Mouse (Mus musculus) thymus, postnatal 10 days (tissue): ENCODE results near the gene Cebpa.

ENCODE experiments used
- DNase-seq, 2 experiments: peaks; one replicate each; pipeline ENCODE4 v3.0.0; 2021; ENCODE audit warnings: low spot score in 2 of 2

The Cebpa gene

DNA sequence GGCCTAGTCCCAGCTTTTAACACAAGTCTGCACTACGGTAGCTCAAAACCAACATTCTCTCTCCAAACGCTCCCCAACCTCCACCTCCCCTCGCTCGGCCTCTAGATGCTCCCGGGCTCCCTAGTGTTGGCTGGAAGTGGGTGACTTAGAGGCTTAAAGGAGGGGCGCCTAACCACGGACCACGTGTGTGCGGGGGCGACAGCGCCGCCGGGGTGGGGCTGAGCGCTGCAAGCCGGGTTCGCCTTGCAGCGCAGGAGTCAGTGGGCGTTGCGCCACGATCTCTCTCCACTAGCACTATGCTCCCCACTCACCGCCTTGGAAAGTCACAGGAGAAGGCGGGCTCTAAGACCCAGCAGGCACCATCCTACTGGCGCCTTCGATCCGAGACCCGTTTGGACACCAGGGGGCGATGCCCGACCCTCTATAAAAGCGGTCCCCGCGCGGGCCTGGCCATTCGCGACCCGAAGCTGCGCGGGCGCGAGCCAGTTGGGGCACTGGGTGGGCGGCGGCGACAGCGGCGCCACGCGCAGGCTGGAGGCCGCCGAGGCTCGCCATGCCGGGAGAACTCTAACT, at the start of gene Cebpa:
Cebpa (plus strand) TSS at position 453 of the 573 bp plus-strand sequence.
- DNase-seq = peak; percentile 59 to 75

DNA sequence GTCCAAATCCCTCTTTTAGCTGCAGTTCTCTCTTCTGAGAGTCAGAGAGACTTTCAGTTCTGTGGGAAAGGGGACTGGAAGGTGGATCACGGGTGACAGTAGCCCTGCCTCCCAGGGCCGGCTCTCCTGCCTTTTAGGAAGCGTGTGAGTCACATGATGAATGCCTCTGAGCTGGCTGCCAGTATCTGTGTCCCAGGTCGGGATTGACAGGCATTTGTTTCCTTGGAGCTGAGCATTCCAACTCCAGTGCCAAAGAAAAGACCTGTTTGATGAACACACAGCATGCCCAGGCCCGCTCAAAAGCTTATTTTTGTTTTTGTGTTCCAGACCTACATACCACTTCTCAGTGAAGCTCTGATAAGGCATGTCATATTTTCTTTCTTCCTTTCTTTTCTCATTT, 42.4 kb upstream of the Cebpa start:
- DNase-seq = no peak

DNA sequence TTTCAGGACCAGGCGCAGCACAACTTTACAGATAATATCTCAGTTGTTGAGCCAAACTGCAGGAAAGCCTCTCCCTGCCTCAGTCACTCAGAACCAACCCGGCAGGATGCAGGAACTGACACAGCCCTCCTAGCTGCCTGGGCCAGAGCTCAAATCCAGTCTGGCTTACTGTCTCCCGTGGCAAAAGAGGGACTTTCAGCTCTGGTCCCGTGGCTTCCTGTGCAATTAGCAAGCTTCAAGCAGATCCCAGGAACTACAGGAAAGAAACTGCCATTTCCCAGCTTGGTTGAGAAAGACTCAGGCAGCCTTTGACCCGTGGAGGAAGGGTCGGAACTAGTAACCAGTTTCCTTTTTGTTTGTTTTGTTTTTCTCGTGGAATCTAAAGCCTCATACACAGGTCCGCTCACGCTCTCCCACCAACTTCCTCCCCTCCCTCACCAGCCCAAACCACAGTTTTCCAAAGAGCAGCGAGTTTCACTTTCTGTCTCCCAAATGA, 38.2 kb upstream of the Cebpa start:
- DNase-seq = no peak

DNA sequence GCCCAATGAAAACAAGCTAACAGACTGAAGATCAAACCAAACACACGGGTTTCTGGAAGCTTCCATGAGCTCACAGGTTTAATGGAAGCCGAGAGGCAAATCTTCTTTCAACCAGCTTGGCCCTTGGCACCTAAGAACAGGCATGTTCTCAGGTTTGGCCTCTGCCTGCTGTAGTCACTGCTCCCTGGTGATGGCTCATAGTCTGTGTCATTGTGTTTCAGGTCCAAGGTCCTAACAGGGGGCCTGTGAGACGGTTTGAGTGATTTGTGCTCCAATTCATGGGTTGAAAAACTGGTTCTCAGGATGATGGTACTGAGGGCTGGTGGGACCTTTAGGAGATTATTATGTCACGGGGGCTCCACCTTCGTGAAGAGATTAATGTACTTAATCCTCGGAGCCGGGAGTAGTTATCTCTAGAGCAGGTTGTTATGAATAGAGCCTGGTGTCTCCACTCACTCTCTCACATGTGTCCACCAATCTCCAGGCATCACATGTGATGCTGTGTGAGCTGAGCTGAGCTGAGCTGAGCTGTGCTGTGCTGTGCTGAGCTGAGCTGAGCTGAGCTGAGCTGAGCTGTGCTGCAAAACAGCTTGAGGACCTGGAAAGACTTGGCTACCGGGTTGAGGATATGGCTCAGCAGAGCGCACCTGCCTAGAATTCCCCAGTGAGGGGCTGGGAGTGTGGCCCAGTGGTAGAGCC, 37.5 kb upstream of the Cebpa start:
- no peak for DNase-seq

DNA sequence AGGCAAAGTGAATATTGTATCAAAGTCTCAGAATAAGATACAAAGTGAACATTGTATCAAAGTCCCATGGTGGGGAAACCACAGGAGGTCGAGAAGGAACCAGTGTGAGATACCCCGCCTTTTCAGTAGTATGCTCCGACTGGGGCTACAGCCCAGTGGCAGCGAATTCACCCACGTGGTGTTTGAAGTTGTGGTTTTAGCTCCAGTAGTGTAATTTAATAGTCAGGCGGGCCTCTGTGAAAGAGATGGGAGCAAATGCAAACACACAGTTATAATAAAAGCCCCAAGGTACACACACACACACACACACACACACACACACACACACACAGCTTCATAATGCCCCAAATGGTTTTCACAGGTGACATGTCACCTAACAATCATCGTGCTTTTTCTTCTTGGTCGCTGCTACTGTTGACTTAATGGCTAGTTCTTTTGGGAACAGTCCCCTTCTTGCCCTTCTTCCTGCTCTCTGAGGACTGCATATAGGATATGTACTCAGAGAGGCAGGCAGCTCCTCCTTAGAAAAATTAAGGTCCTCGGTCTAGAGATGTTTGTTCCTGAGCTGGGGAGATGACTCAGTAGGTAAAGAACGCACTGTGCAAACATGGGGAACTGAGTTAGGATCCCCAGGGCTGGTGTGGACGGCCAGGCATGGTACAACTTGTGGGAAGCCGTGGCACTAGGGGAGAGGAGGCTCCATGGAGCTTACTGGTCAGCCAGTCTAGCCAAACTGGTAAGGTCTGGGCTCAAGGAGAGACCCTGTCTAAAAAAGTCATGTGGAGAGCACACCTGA, 34.3 kb upstream of the Cebpa start:
- no peak for DNase-seq

DNA sequence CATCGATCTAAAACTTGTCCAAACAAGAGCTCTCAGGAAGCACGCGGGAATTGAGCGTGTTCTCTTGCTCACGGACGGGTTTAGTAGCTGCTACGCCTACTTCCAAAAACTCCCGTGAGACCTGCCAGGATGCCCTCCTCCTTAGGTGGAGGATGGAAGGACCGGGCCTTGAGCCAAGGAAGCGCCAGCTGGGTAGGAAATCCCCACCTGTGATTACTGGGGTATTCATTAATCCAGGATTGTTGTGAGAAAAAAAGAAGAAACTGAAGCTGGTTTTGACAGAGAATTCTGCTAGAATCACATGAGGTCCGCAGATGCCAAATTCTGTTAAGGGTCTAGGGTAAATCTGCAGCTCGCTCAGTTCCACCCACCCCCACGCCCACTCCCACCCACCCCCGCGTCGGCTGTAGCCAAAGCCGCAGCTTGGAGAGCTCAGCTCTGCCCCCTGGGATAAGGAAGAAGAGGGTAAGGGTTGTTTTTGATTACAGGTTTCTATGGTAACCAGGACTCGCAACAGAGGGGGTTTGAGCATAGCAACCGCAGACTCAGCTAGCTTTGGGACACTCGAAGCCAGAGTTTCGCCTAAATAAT, 32.7 kb upstream of the Cebpa start:
- no peak for DNase-seq

DNA sequence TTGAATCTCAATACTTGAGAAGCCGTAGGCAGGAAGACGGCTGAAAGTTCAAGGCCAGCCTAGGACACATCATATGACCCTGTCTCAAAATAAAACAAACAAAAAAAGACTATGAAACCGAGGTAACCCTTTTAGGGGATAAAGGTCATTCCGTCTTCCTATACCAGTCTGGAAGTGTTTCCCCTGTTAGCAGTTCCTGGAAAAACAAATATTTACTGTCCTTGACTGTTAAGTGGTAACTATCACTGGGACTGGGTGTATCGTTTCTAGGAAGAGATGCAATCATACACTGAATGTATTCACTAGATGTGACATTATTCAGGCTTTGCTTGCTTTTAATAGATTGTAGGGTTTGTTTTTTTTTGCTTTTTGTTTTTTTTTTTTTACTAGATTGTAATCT, 28.5 kb upstream of the Cebpa start:
- DNase-seq = no peak

DNA sequence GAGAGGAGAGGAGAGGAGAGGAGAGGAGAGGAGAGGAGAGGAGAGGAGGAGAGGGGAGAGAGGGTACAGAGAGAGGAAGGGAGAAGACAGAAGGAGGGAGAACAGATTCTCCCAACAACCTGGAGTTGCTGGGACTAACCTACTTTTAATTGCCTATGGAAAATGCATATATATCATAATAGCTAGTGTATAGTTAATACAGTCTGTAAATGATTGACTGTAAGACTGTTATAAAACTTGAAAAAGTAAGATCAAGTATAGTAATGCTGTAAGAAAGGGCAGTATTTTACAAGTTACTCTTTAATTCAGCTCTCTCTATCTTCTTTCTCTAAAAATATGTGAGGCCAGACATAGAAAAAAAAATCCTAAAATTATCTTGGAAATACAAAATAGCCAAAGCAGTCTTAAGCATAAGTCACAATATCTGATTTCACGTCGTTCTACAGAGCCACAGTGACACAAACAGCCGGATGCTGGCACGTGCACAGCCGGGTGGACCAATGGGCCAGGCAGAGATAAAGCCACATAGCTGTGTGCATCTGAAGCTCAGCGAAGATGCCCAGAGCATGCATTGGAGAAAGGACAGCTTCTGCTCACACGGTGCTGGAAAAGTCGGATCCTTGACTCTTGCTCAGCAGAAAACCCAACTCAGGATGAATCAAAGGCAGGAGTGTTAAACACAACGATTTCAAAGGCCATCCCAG, 24.0 kb upstream of the Cebpa start:
- DNase-seq = no peak

DNA sequence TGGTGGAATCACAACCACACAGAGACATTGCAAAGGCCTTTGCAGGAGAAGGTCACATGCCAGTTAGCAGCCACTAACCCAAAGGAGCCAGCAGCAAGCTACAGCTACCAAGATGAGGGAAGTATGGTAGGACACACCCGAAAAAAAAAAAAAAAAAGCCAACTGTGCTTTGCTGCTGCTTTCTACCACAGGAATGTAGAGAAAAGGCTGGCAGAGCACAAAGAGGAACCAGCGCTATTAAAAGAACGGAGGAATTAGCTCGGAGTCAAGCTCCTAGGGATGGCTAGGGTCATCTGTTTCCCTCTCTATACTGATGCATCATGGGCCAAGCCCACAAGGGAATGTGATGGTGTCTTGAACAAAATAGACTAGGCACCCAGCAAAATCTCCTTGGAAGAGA, 20.3 kb upstream of the Cebpa start:
- no peak for DNase-seq

DNA sequence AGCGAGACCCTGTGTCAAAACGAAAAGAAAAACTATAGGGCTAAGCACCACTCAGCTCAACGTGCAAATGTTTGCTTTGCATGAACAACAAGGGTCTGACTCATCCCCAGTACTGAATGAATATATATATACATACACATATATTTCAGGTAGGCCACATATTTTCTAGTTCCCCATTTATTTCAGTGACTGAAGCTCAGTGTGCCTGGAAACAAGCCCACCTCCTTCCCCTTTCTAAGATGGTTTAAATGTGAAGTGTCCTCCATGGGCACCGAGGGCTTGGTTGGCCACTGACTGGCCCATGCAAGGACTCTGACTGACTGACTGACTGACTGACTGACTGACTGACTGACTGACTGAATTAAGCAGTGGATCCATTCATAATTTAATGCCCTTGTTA, 19.6 kb upstream of the Cebpa start:
- DNase-seq = no peak

DNA sequence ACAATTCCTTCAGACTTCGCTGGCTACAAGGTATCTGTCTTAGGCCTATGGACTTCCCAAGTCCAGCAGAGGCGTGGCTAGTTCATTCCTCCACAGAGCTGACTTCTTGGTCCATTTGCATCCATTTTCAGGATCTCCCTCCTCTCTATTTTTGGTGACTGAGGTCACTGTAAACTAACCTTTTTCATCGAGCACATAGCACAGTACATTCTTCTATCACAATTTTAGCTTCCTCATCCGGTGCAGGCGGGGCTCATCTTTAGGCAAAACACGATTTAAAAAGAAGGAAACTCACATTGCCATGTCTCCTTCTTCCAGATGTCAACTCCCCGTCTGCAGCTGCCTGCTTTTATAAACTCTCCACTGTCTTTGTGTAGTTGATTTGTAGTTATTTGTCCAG, 12.5 kb upstream of the Cebpa start:
- DNase-seq = no peak

DNA sequence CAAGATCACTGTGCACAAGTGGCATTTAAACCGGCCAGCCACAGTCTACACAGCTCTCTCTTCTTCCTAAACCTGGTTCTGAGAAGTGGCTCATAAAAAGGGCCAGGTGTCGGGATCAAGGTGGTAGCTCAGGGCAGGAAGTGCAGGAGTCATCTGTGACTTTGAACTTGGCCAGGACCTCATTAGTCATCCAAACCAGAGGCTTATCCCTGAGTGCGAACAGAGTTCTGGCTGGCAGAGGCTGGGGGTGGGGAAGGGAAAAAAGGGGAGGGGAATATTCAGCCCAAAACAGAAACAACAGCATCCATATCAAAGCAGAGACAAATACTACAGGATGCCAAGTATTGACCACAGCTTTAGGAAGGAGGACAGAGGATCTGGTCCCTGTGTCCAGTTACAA, 11.5 kb upstream of the Cebpa start:
- DNase-seq = no peak

DNA sequence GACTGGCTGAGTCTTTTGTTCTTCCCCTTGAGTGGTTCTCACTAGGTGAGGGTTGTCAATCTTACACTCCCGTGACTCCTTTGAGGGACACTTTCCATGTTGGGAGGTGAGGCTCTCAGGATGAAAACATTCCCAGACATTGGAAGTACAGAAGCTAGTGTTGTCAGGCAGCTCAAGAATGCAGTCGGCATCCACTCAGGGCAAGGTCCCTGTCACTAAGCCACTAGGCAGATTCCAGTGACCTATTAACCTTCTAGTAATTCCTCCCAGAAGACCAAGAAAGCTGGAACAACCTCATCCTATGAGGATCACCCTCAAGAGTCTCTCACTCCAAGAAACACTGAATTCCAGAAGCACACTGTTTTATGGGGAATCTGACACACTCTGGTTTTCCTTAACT, 11.0 kb upstream of the Cebpa start:
- DNase-seq = no peak

DNA sequence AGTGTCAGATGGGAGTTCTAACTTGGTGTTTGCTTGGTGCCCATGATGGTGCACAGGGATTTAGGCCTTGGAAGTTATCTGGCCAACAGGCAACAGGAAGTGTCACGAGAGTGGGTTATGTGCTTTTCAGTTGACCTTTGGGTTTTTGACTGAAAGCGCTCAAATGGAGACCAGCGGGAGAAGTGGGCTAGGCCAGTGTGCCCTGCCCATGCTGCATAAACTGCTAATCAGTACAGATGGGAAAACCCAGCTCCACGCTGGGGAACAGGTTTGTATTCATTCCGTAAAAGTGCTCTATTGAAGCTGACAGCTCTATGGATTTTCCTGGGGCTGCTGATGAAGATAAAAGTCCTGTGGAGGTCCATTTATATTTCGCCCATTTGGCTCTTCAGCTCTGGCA, 10.4 kb upstream of the Cebpa start:
- DNase-seq = no peak

DNA sequence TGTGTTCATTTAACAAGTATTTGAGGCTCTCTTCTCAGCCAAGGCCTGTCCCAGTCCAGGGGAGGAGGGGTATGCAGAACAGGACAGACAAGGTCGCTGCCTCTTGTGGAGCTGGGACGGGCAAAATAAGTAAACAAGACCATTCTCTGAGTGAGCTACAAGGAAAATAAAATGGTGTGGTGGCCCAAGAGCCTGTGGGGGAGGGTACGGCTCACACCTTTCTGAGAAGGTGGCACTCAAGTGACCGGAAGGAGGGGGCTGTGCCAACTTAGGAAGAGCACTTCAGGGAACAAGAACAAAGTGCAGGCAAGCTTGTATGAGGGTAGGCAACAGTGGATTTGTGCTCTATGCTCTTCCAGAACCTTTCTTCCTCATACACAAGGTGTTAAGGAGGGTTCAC, 6.0 kb upstream of the Cebpa start:
- no peak for DNase-seq

DNA sequence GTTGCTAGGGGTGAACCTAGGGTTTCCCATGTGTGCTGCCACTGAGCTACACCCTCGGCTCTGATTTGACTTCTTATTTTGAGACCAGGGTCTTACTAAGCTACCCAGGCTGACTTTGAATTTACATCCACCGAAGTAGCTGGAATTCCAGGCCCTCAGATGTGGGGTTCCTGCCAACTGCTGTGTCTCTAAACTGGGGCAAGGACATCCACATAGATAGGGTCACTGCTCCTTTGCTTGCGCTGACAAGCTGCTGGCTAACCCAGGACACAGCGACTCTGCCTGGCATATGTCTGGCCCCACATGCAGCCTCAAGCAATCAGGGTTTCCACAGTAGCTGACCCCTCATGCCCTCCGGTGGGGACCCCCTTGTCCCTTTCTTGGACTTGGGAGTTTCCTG, 5.4 kb upstream of the Cebpa start:
- no peak for DNase-seq

DNA sequence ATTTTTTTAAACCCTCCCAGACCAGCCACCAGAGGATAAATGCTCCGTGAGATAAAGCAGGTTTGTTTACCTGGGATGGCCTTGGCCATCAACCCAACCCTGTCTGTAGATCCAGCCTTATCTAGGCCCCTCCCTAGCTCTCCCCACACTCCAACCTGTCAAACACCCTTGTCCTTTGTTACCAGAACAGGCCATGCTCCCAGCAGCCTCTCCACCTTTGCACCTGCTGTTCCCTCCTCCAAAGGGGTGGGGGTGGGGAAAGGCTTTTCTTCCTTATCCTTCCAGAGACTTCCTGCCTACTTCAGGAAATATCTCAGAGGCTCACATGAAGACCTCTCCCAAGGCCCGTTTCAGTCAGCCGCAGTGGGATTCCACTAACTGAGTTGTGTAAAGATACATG, 2.6 kb upstream of the Cebpa start:
- no peak for DNase-seq

DNA sequence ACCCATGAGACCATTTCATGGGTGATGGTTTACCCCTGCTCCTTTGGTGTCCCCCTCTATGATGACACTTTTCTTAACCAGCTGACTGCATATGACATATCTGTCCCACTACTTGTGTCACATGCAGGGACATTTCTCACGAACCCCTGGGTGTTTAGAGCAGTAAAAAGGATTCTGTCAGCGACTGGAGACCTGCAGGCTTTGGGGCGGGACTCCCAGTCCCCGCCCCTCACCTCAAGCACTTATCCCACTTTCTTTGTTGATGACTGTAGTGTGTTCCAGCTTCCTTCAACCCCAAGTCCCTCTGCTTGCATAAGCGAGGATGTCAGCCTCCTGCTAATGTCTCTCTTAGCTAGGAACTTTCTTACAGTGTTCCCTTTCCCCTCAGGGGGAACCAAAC, 2.0 kb upstream of the Cebpa start:
- DNase-seq = no peak

DNA sequence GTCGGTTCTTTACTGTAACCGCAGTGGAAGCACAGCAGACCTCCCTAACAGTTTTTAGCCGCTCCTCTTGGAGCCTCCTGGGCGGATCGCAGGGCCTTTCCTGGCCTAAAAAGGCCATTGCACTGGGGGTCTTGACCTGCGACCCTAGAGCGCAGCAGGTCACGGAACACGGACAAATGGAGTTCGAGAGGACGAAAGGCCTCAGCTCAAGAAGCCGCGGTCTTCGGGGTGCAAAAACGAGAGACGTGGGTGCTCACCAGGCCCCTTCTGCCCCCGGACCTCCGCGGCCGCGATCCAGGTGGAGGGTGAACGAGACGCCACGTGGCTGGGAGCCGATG, 1.4 kb upstream of the Cebpa start:
- DNase-seq = no peak

DNA sequence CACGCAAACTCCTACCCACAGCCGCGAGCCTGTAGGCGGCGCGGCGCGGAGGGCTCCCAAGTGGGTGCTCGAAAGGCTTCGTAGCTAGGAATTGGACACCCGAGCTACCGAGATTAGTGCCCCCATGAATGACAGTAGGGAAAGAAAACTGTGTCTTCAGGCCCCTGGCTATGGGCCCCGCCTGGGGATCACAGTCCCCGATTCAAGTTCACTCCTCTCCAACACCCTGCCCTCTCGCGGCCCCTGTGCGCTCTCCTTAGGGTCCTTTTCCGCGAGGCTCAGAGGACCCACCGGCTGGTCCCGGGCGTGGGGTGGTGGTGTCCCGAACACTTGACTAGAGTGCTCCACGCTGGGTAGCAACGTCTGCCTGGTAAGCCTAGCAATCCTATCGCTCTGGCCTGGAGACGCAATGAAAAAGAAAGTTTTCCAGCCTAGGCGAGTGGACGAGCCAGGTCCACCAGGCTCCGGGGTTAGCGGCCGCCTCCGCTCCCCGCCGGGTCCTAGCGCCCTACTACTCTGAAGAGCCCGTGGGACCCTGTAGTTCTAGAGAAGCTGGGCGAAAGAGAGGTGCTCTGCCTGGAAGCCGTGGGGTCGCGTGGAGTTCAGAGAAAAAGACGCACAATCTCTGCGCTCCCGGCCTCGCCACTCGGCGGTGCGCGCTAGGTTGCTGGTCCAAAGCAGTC, 853 bp upstream of the Cebpa start:
- DNase-seq = peak in 1 of 2 experiments; percentile 17

DNA sequence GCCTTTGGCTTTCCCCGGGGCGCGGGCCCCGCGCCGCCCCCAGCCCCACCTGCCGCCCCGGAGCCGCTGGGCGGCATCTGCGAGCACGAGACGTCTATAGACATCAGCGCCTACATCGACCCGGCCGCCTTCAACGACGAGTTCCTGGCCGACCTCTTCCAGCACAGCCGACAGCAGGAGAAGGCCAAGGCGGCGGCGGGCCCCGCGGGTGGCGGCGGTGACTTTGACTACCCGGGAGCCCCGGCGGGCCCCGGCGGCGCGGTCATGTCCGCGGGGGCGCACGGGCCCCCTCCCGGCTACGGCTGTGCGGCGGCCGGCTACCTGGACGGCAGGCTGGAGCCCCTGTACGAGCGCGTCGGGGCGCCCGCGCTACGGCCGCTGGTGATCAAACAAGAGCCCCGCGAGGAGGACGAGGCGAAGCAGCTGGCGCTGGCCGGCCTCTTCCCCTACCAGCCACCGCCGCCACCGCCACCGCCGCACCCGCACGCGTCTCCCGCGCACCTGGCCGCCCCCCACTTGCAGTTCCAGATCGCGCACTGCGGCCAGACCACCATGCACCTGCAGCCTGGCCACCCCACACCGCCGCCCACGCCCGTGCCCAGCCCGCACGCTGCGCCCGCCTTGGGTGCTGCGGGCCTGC, 533 bp downstream of the Cebpa start:
- no peak for DNase-seq
